Mouse (Mus musculus) thymus, adult 2 months (tissue): ENCODE results near the gene Hint2.

Experiments
- CTCF ChIP-seq: fragments of 200-500 bp; IDR thresholded peaks from 2 replicates; pipeline ENCODE4 v1.5.1; 2012; ENCODE audit warnings: mild to moderate bottlenecking, control low read depth, low read length, moderate library complexity, borderline replicate concordance; ENCODE audit not compliant: control insufficient read depth, poor library complexity, insufficient read depth; ENCODE audit errors: extremely low read depth
- POLR2A ChIP-seq: fragments of 200-500 bp; IDR thresholded peaks from 2 replicates; pipeline ENCODE4 v1.6.1; 2012; ENCODE audit warnings: mild to moderate bottlenecking, low read length, control low read depth, moderate library complexity; ENCODE audit not compliant: control insufficient read depth, poor library complexity, insufficient read depth; ENCODE audit errors: extremely low read depth

GRCm38 (mm10) chr4:43653161-43654015 is 2.9 kb downstream of the Hint2 start, which contains the start of gene Spag8:
- TF ChIP-seq POLR2A (no peak), CTCF (no peak)
